Mouse (Mus musculus) kidney, embryonic 15.5 days (tissue): ENCODE measurements around the gene Fam205a1. TPM values are rescaled to one million over a fixed set of nuclear protein-coding genes. Genes with fewer than 3 reads are reported as not detected.
A peak's percentile ranks its signal among the peaks of the same experiment; 100 is the strongest.
"Not testable (repeated sequence)": the region's sequence is repeated elsewhere in the genome, so short reads cannot be mapped to it uniquely, and the experiment has no call there.

Source experiments
- ATAC-seq: fragments of 200-750 bp; cut with Nextera tagmentation; replicated peaks from 2 replicates; pipeline ENCODE4 v1.8.0; 2017; ENCODE audit warnings: moderate TSS enrichment; ENCODE audit not compliant: low FRiP score
- H3K27ac ChIP-seq: fragments of 300-500 bp; sonication (generic); 2 replicates; pipeline ENCODE4 v1.5.1; 2015; ENCODE audit warnings: mild to moderate bottlenecking, inconsistent platforms
- H3K27me3 ChIP-seq: fragments of 300-500 bp; sonication (generic); 2 replicates; pipeline ENCODE4 v1.6.1; 2015; ENCODE audit warnings: inconsistent platforms
- H3K36me3 ChIP-seq: fragments of 300-500 bp; sonication (generic); 2 replicates; pipeline ENCODE4 v1.6.1; 2015; ENCODE audit warnings: inconsistent platforms
- H3K4me1 ChIP-seq: fragments of 300-500 bp; sonication (generic); 2 replicates; pipeline ENCODE4 v1.6.1; 2015; ENCODE audit warnings: inconsistent platforms
- H3K4me2 ChIP-seq: fragments of 300-500 bp; sonication (generic); 2 replicates; pipeline ENCODE4 v1.6.1; 2015; ENCODE audit warnings: moderate library complexity, mild to moderate bottlenecking, inconsistent platforms
- H3K4me3 ChIP-seq: fragments of 300-500 bp; sonication (generic); replicated peaks from 2 replicates; pipeline ENCODE4 v1.5.1; 2015; ENCODE audit warnings: mild to moderate bottlenecking, inconsistent platforms
- H3K9ac ChIP-seq: fragments of 300-500 bp; sonication (generic); 2 replicates; pipeline ENCODE4 v1.6.1; 2015; ENCODE audit warnings: mild to moderate bottlenecking, inconsistent platforms
- H3K9me3 ChIP-seq: fragments of 300-500 bp; sonication (generic); replicated peaks from 2 replicates; pipeline ENCODE4 v1.6.1; 2016; ENCODE audit warnings: inconsistent platforms
- WGBS: fragments of 180-500 bp; shearing (Covaris S2); methylation state at CpG from one replicate; pipeline ENCODE4 v1.1.7; 2015; ENCODE audit warnings: mixed read lengths; 5-methylcytosine and 5-hydroxymethylcytosine counted together
- polyA plus RNA-seq: library from polyadenylated mRNA; unstranded; fragments of >200 nt; fragmentation: Nextera tagmentation; extraction: Ambion mirVana; gene quantifications from 2 replicates; pipeline ENCODE4 v1.2.1, GENCODE M21; 2015

The Fam205a1 gene
- polyA plus RNA-seq, 1 experiment from 2014 or later: not detected

DNA sequence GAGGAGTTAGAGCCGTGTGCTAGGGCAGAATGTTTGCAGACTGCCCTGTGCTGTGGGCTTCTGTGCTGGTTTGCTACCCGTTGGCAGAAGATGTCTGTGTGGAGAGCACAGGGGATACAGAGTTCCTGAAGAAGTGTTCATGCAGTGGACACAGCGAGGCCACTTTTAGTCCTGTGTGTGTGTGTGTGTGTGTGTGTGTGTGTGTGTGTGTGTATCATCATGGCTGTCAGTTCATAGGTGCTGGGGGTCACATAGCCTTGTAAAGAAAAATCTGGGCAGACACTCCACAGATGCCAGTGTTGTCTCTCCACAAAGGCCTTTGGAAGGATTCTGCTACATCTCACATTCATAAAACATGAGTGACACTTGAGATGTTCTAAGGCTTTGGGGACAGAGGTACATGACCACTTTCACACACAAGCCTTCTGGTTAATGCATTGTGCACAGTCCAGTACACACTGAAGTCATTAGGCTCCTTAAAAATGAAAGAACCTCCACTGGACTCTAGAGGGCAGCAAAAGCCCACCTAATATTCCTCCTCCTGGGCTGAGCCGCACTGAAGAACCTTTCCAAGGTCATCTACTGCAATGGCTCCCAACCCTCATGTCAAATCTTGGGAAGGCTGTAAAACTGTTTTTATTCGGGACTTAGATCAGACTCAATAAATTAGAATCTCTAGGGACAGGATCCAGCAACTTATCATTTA is 23.1 kb upstream of the Fam205a1 start:
- Histone ChIP-seq H3K4me1 (no peaks in the 10 kb centered on the region), H3K4me3 (no peak overlapping the region), H3K27me3 (no peaks in the 10 kb centered on the region), H3K36me3 (no peaks in the 10 kb centered on the region), H3K27ac (no peak overlapping the region), H3K9ac (no peak overlapping the region), H3K9me3 (no peaks in the 10 kb centered on the region), H3K4me2 (no peak overlapping the region)
- 38% methylated on average over 5 of the region's 5 CpGs for WGBS
- ATAC-seq: peak; percentile 78

DNA sequence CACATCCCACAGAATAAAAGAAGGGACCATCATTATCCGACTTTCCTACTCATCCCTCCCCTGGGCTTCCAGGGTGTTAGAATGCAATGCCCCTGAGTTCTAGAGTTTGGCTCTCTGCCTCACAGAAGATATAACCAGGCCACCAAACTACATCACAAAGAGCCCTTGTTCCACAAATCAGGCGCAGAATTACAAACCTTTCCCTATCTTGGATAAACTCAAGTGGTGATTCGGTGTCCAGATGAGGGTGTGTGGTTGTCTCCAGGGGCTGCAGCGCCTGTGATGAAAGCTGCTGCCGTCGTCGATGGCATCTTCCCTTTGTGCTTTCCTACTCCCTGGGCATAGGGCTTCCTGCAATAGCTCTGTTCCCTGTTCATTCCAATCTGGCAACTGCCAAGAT is 20.4 kb upstream of the Fam205a1 start, which contains the start of gene Fam205c:
Fam205c (minus strand) TSS at position 101 of the 400 bp plus-strand sequence.
- H3K36me3 ChIP-seq: no peaks in the 10 kb centered on the region
- no peaks in the 10 kb centered on the region for H3K27me3 ChIP-seq
- no peak within 1 kb of the TSS for H3K27ac ChIP-seq
- H3K9me3 ChIP-seq: no peaks in the 10 kb centered on the region
- no peak within 1 kb of the TSS for H3K4me2 ChIP-seq
- H3K4me3 ChIP-seq: no peak within 1 kb of the TSS
- H3K4me1 ChIP-seq: no peaks in the 10 kb centered on the region
- 88% methylated on average over 7 of the region's 7 CpGs for WGBS
- no peak for ATAC-seq
- no peak within 1 kb of the TSS for H3K9ac ChIP-seq

DNA sequence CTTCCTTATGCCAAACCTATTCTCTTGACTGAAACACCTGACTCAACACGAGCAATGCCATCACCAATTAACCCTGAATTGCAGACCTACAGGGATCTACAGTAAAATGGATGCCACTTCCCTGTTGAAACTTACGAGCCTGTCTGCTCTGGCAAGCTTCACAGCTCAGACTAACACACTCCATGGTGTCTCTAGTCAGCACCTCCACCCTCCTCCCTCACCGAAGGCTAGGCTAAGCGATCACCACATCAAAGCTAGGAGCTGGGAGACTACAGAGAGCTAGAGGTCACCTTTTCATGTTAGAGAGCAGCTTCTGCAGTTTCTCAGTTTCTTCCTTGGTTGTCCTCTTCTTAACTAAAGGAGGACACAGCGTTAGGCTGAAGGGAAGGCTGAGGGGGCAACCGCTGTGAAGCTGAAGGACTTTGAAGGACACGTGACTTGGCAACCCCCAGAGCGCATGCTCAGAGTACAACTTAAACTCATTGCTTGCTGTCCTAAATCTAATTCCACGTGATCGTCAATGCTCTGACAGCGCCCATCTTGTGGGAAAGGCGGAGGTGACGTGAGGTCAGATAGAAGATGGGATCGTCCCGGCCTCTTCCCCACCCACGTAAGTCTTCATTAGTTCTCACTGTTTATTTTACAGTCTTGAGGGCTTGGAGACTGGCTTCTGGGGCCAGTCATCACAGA is 19.2 kb upstream of the Fam205a1 start:
- WGBS: 70% methylated on average over 16 of the region's 16 CpGs
- H3K36me3 ChIP-seq: no peaks in the 10 kb centered on the region
- no peaks in the 10 kb centered on the region for H3K27me3 ChIP-seq
- H3K9me3 ChIP-seq: no peaks in the 10 kb centered on the region
- no peak overlapping the region for H3K4me3 ChIP-seq
- H3K9ac ChIP-seq: no peak overlapping the region
- no peak overlapping the region for H3K27ac ChIP-seq
- no peak overlapping the region for H3K4me2 ChIP-seq
- no peaks in the 10 kb centered on the region for H3K4me1 ChIP-seq
- ATAC-seq: no peak

DNA sequence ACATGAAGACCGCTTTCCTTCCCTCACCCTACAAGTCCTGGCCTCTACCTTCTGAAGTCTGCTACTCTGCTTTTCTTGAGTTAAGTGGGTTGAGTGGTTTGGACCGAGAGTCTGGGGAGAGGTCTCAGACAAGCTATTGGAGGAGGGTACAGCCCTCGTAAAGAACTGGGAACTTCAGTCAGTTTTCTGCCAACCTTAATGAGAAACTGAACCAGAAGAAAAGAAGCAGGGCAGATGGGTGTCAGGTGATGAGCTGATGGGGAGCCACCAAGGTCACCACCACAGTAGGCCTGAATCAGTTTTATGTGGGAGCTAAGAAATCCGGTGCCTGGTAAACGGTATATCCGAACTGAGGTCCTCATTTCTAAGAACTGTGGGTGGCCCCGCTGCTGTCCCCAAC is 18.5 kb upstream of the Fam205a1 start:
- WGBS: 92% methylated on average over 7 of the region's 7 CpGs
- H3K4me2 ChIP-seq: no peak overlapping the region
- H3K4me1 ChIP-seq: no peaks in the 10 kb centered on the region
- H3K27ac ChIP-seq: no peak overlapping the region
- no peaks in the 10 kb centered on the region for H3K27me3 ChIP-seq
- H3K36me3 ChIP-seq: no peaks in the 10 kb centered on the region
- H3K9me3 ChIP-seq: no peaks in the 10 kb centered on the region
- no peak overlapping the region for H3K9ac ChIP-seq
- H3K4me3 ChIP-seq: no peak overlapping the region
- no peak for ATAC-seq

DNA sequence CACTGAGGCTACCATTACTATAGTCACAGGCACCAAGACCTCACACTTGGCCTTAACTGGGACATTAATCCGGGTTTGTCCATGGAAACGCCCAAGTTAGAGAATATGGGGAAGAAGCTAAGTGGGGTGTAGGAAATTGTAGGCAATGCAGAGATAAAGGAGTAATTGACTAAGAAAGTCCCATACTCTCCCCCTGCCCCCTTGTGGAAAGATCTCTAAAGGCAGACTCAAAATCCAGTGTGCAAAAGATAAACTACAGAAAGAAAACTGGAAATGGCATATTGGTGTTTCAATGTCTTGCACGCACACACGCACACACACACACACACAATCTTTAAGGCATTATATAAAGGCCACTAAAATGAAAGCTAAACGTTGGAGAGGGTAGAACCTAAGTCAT is 17.1 kb upstream of the Fam205a1 start:
- H3K9me3 ChIP-seq: no peaks in the 10 kb centered on the region
- H3K27ac ChIP-seq: no peak overlapping the region
- H3K4me2 ChIP-seq: no peak overlapping the region
- no peak for ATAC-seq
- no peaks in the 10 kb centered on the region for H3K36me3 ChIP-seq
- no peaks in the 10 kb centered on the region for H3K4me1 ChIP-seq
- H3K4me3 ChIP-seq: no peak overlapping the region
- WGBS: 83% methylated on average over 5 of the region's 5 CpGs
- H3K27me3 ChIP-seq: no peaks in the 10 kb centered on the region
- H3K9ac ChIP-seq: no peak overlapping the region

DNA sequence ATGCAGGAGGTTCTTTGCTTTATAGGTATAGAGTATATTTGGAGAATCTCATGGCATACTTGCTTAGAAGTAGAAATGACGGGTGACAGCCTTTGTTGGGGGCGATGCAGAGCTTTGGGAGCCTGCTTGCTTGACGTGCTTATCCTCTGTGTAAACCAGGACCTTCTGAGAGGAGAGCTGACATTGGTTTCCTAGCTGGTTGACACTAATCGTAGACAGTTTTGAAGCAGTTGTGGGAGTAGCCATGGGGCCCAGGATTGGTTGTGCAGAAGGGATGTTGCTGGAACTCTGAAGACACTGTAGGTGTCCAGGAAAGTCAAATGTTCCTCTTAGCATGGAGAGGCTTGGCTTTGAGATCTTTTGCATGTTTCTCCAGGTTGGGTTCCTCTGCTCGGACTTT is 14.5 kb upstream of the Fam205a1 start:
- 88% methylated on average over 5 of the region's 5 CpGs for WGBS
- H3K4me3 ChIP-seq: no peak overlapping the region
- no peak for ATAC-seq

DNA sequence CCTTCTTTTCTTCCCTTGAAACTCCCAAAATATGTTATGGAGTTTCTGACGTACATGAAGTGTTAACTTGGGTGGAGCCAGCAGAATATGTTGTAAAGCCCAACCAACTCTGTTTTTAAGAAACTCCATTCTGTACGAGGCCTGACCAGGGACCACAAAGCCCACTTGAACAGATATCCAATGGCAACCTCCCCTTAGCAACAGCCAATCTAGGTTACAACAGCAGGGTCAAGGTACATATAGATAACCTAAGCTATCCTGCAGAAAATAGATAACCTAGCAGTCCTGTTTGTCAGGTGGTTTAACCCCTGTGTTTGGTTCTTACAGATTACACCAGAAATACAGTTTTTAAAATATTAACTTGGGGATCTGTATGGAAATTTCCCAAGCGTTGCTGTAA is 13.7 kb upstream of the Fam205a1 start:
- Histone ChIP-seq H3K27me3 (no peaks in the 10 kb centered on the region), H3K36me3 (no peaks in the 10 kb centered on the region), H3K4me1 (no peaks in the 10 kb centered on the region), H3K27ac (no peak overlapping the region), H3K4me3 (no peak overlapping the region), H3K4me2 (no peak overlapping the region), H3K9ac (no peak overlapping the region), H3K9me3 (no peaks in the 10 kb centered on the region)
- ATAC-seq: no peak
- WGBS: 63% methylated on average over 3 of the region's 3 CpGs

More for the DNA sequence above, 14.5 kb upstream of the Fam205a1 start:
- Histone ChIP-seq H3K4me2 (no peak overlapping the region), H3K9me3 (no peaks in the 10 kb centered on the region), H3K4me1 (no peaks in the 10 kb centered on the region), H3K9ac (no peak overlapping the region), H3K36me3 (no peaks in the 10 kb centered on the region), H3K27ac (no peak overlapping the region), H3K27me3 (no peaks in the 10 kb centered on the region)

DNA sequence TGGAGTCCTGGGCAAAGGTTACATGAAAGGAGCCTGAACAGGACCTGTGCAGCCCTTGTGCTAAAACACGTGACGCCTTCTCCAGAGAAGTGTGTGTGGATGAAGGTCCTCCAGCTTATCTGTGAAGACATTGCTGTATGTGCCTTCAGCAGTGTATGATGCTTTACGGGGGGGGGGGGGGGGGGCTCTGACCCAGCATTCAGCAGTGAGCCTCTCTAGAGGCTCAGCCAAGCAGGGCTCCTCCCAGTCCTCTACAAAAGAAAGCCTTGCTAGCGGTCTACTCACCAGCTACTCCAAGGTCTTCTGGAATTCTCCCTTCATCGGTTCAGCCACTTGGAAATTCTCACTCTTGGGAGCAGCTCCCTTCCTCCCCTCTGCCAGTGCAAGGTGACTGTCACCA is 9.8 kb upstream of the Fam205a1 start:
- H3K4me2 ChIP-seq, H3K27me3 ChIP-seq, H3K9me3 ChIP-seq, H3K4me3 ChIP-seq, H3K4me1 ChIP-seq, H3K9ac ChIP-seq, ATAC-seq, H3K27ac ChIP-seq, H3K36me3 ChIP-seq: not testable (repeated sequence)
- WGBS: 79% methylated on average over 5 of the region's 5 CpGs

DNA sequence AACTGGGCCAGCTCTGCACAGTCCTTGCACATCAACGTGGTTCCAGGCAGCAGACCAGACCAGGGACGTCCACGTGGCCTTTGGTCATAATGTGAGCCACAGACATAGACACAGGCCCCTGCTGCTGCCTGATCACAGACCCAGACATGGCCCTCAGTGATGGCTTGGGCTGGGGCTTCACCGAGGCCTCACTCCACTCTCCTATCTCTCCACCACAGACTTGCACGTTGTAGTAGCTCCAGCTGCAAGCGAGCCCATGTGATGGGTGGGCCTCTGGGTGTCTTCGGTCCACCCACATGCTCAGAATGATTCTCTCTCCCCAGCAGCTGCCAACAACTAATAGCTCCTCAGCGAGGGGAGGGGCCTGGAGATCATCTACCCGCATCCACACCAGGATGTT is 6.8 kb upstream of the Fam205a1 start:
- H3K36me3 ChIP-seq, H3K9me3 ChIP-seq, ATAC-seq, H3K27me3 ChIP-seq, H3K4me1 ChIP-seq, H3K27ac ChIP-seq, H3K4me3 ChIP-seq, H3K9ac ChIP-seq, H3K4me2 ChIP-seq: not testable (repeated sequence)
- 82% methylated on average over 9 of the region's 9 CpGs for WGBS

DNA sequence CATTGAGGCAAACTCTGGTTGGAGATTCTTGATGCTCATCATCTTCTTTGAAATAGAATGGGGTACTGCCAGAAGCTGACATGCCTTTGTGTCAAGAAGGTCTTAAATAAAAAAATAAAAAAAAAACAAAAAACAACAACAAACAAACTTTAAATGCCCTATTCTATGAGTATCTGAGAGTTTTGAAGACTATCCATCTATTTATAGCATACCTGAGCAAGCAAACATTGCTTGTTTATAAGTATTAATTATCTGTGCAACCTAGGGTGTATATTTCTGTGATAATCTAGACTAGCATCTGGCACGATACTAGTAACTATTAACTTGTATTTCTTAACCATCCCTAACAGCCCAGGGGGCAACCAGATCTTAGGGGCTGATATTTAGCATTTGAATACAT is 3.0 kb upstream of the Fam205a1 start, which contains the start of gene Gm12394:
Gm12394 (minus strand) TSS at position 101 of the 400 bp plus-strand sequence.
- WGBS: 72% methylated on average over 1 of the region's 1 CpGs
- H3K27me3 ChIP-seq, ATAC-seq: not testable (repeated sequence)

More for the DNA sequence above, 3.0 kb upstream of the Fam205a1 start, which contains the start of gene Gm12394:
- not testable (repeated sequence) for H3K9ac ChIP-seq, H3K36me3 ChIP-seq, H3K27ac ChIP-seq, H3K4me2 ChIP-seq, H3K9me3 ChIP-seq, H3K4me1 ChIP-seq, H3K4me3 ChIP-seq
